Mouse (Mus musculus) bone marrow macrophage, adult 2 months (primary cell): Measurements from ENCODE around the gene Tespa1.

Experiments
- CTCF ChIP-seq: IDR thresholded peaks from 2 replicates; pipeline ENCODE4 v1.5.1; 2012; ENCODE audit warnings: low read depth, mild to moderate bottlenecking, low read length, moderate library complexity
- POLR2A ChIP-seq: IDR thresholded peaks from 2 replicates; pipeline ENCODE4 v1.6.1; 2012; ENCODE audit warnings: mild to moderate bottlenecking, low read depth, low read length, borderline replicate concordance

DNA sequence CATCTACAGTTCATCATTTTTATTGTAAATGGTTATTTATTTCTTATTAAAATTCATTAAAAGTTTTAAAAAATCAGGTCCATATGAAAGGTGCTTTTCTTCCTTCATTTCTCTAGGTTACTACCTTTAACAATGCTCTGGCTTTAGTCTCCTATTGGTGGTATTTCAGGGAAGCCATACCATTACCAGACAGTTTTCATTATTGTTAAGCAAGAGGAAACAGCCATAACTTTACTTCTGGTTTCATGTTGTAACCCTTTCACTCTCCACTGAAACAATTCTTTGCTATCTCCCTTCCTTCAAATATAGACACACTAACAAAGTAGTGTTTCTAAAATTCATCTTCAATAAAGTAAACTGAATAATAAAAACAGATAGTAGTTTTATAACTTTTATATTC lies 6.8 kb upstream of the Tespa1 start:
- TF ChIP-seq CTCF (no peak), POLR2A (no peak)
